Mouse (Mus musculus) lung, embryonic 14.5 days (tissue): Measurements from ENCODE around the gene Mymx. TPM values are rescaled to one million over a fixed set of nuclear protein-coding genes. Genes with fewer than 3 reads are reported as not detected.
A peak's percentile ranks its signal among the peaks of the same experiment; 100 is the strongest.

Source experiments
- ATAC-seq: fragments of 200-750 bp; cut with Nextera tagmentation; 2 replicates; pipeline ENCODE4 v1.8.0; 2017; ENCODE audit warnings: mild to moderate bottlenecking, moderate TSS enrichment, moderate library complexity; ENCODE audit not compliant: insufficient read depth
- DNase-seq: peaks from one replicate; pipeline ENCODE4 v3.0.0-alpha.2; 2015
- H3K27ac ChIP-seq: fragments of 300-500 bp; sonication (generic); 2 replicates; pipeline ENCODE4 v1.5.1; 2014; ENCODE audit warnings: low read depth, mild to moderate bottlenecking, moderate library complexity
- H3K27me3 ChIP-seq: fragments of 300-500 bp; sonication (generic); 2 replicates; pipeline ENCODE4 v1.6.1; 2014; ENCODE audit warnings: low read length, control low read depth; ENCODE audit not compliant: insufficient read depth
- H3K36me3 ChIP-seq: fragments of 300-500 bp; sonication (generic); 2 replicates; pipeline ENCODE4 v1.6.1; 2014; ENCODE audit warnings: control low read depth; ENCODE audit not compliant: insufficient read depth
- H3K4me1 ChIP-seq: fragments of 300-500 bp; sonication (generic); 2 replicates; pipeline ENCODE4 v1.6.1; 2014; ENCODE audit warnings: antibody characterized with exemption, control low read depth; ENCODE audit not compliant: insufficient read depth
- H3K4me2 ChIP-seq: fragments of 300-500 bp; sonication (generic); 2 replicates; pipeline ENCODE4 v1.6.1; 2014; ENCODE audit warnings: mild to moderate bottlenecking
- H3K4me3 ChIP-seq: fragments of 300-500 bp; sonication (generic); 2 replicates; pipeline ENCODE4 v1.5.1; 2014; ENCODE audit warnings: low read depth, low read length
- H3K9ac ChIP-seq: fragments of 300-500 bp; sonication (generic); 2 replicates; pipeline ENCODE4 v1.6.1; 2014
- H3K9me3 ChIP-seq: fragments of 300-500 bp; sonication (generic); 2 replicates; pipeline ENCODE4 v1.6.1; 2016; ENCODE audit warnings: low read depth, low read length, control low read depth
- CTCF ChIP-seq: IDR thresholded peaks from 2 replicates; pipeline ENCODE4 v1.5.1; 2016; ENCODE audit warnings: antibody characterized with exemption, low read depth
- WGBS: fragments of 180-500 bp; shearing (Covaris S2); extraction: QIAGEN DNeasy Blood & Tissue Kit; methylation state at CpG from one replicate; pipeline ENCODE4 v1.1.7; 2014; 5-methylcytosine and 5-hydroxymethylcytosine counted together
- polyA plus RNA-seq: library from polyadenylated mRNA; unstranded; fragments of >200 nt; fragmentation: Nextera tagmentation; extraction: Ambion mirVana; gene quantifications from 2 replicates; pipeline ENCODE4 v1.2.1, GENCODE M21; 2014

Mymx gene
- polyA plus RNA-seq, 1 experiment from 2014 or later, result not detected

DNA sequence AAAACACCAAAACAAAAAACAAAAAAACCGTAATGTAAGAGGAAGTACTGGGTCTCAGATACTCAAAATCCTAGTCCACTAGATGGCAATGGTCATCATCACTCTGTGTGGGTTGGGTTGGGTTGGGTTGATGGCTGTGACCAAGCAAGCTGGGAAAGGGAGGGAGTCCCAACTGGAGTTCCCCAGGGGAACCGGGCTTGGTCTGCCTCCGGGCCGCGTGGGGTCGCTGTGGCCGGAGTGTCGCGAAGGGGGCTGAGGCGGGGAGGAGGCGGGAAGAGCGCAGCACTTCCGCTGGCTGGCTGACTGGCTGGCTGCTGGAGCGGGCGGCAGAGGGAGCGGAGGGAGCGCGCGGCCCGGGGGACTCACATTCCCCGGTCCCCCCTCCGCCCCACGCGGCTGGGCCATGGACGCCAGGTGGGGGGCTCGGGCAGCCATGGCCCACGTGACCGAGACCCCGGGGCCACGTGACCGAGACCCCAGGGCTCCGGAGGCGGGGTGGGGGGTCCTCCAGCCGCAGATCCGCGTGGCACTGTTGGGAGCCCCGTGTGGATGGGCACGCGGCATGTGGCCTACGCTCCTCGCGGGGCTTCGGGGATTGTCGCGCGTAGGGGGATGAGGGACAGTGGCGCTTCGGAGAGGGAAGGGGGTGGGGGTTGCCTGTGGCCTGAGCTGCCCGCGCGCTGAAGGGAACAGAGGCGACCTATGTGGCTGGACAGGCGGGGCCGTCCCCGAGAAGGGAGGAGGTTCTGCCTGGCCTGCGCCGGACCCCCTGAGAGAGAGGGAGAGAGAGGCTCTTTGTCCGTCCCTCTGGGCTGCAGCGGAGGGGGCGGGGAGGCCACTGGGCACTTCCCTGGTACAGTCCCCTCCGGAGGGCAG is 38.0 kb downstream of the Mymx start, which contains the start of gene Slc35b2:
Slc35b2 (plus strand) TSS at position 220 of the 876 bp plus-strand sequence.
- DNase-seq (peak; percentile 95), ATAC-seq (peak; percentile 83)
- Histone ChIP-seq H3K4me2 (peak within 1 kb of the TSS; percentile 98), H3K4me3 (peak within 1 kb of the TSS; percentile 74), H3K27me3 (no peaks in the 10 kb centered on the region), H3K4me1 (peaks cover 7% of the 10 kb centered on the region), H3K36me3 (peaks cover 41% of the 10 kb centered on the region), H3K27ac (peak within 1 kb of the TSS; percentile 72), H3K9ac (peak within 1 kb of the TSS; percentile 91), H3K9me3 (no peaks in the 10 kb centered on the region)
- TF ChIP-seq CTCF, result peak; percentile 92
- under 1% methylated on average over 51 of the region's 61 CpGs for WGBS

DNA sequence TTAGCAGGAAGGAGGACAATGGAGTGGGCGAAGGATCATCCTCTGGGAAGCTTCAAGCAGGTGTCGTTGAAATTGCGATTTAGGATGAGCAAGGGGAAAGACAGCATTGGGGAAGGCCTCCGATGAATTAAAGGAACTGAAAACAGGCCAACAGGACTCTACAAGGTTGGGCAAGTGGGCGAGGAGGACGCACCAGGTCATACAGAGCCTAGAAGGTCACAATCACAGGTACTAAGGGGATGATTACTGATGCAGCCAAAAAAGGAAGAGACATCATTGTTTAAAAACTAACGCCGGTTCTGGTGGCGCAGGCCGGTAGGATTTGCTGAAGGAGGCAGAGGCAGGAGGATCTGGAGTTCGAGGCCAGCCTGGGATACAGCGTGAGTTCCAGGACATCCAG is 38.7 kb downstream of the Mymx start:
- no peak overlapping the region for H3K4me3 ChIP-seq
- no peaks in the 10 kb centered on the region for H3K9me3 ChIP-seq
- peak overlapping the region; percentile 98 for H3K4me2 ChIP-seq
- no peaks in the 10 kb centered on the region for H3K27me3 ChIP-seq
- ATAC-seq (no peak), DNase-seq (no peak)
- TF ChIP-seq CTCF, result no peak
- H3K36me3 ChIP-seq, result peaks cover 34% of the 10 kb centered on the region
- peaks cover 7% of the 10 kb centered on the region for H3K4me1 ChIP-seq
- H3K9ac ChIP-seq, result no peak overlapping the region
- H3K27ac ChIP-seq, result no peak overlapping the region
- WGBS, result 75% methylated on average over 12 of the region's 12 CpGs

GRCm38 (mm10) chr17:45559732-45560525 is 42.0 kb downstream of the Mymx start:
- no peak for TF ChIP-seq CTCF
- peaks cover 11% of the 10 kb centered on the region for H3K27me3 ChIP-seq
- no peak overlapping the region for H3K4me3 ChIP-seq
- H3K9me3 ChIP-seq, result no peaks in the 10 kb centered on the region
- H3K4me2 ChIP-seq, result no peak overlapping the region
- H3K4me1 ChIP-seq, result peaks cover 5% of the 10 kb centered on the region
- no peak overlapping the region for H3K27ac ChIP-seq
- peaks cover 1% of the 10 kb centered on the region; the same call in 1 of the 2 replicates for H3K36me3 ChIP-seq
- H3K9ac ChIP-seq, result no peak overlapping the region
- ATAC-seq, result no peak
- WGBS, result 83% methylated on average over 15 of the region's 15 CpGs
- no peak for DNase-seq

DNA sequence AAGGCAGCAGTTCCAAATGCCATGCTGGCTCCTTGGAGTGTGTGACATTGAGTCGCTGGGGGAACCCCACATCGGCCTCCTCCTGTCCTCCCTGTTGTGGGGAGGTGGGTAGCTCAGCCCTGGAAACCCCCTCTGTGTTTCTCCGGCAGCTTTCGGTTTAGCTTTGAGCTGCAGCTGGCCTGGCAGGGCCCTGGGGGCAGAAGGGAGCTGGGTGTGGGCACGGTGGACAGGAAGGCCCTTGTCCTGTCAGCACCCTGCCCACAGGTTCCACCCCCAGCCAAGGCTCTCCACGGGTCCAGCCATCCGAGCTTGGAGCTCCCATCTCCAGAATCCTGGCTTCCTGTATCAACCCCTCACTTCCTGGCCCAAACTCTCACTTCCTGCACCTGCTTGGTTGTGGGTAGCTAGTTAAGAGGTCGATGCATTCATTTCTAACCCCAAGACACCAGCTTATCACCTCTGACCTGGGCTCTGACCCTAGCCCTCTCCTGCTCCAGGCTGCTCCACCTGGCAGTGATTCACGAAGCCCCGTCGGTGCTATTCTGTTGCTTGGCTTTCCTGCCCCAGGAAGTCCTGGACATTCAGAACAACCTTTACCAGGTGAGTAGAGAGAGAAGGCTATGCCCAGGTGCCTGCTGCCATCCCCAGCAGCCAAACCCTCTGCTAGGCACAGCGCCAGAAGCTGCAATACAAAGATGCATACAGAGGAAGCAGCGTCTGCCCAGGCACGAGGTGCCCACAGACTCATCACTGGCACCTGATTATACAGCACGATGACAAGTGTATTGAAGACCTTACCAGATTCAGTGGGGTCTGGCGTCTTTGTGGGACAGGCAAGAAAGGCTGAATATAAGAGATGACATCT is 43.7 kb downstream of the Mymx start:
- ATAC-seq (no peak), DNase-seq (no peak)
- Histone ChIP-seq H3K4me2 (no peak overlapping the region), H3K9me3 (no peaks in the 10 kb centered on the region), H3K36me3 (no peaks in the 10 kb centered on the region), H3K4me3 (no peak overlapping the region), H3K9ac (no peak overlapping the region), H3K27me3 (peaks cover 11% of the 10 kb centered on the region), H3K27ac (no peak overlapping the region), H3K4me1 (no peaks in the 10 kb centered on the region)
- 60% methylated on average over 16 of the region's 16 CpGs for WGBS
- no peak for TF ChIP-seq CTCF

DNA sequence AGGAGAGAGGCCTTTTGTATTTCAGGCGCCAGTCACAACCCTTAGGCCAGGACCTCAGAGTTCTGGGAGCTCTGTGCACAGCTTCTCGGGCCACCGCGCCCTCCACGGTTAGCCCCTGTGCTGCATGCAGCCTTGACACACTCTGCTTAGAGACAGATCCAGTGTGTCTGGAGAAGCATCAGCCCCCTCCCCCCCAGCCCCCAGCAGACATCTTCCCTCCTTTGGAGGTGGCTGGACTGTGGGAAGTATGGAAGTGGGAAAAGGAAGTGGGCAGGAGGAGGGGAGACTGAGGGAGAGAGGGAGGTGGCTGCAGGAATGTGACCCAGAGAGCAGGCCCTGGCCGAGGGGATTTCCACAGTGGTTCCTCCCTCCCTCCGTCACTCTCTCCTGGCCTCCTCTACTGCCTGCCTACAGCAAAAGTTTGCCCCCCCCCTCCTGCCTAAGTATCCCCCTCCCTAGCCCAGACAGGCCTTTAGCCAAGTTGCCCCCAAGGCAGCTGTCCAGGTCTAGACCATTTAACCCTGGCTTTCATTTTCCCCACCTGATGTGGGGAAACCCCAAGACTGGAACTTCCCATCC is 44.6 kb downstream of the Mymx start:
- Histone ChIP-seq H3K4me3 (no peak overlapping the region), H3K27ac (no peak overlapping the region), H3K4me2 (peak overlapping the region; percentile 98; the same call in 1 of the 2 replicates), H3K9me3 (no peaks in the 10 kb centered on the region), H3K9ac (no peak overlapping the region), H3K36me3 (no peaks in the 10 kb centered on the region), H3K4me1 (no peaks in the 10 kb centered on the region), H3K27me3 (peaks cover 11% of the 10 kb centered on the region)
- TF ChIP-seq CTCF, result no peak
- DNase-seq, result no peak
- WGBS, result 55% methylated on average over 7 of the region's 7 CpGs
- ATAC-seq, result no peak

- Histone ChIP-seq H3K27me3 (peaks cover 11% of the 10 kb centered on the region), H3K4me3 (peak overlapping the region; percentile 61), H3K9me3 (no peaks in the 10 kb centered on the region), H3K27ac (no peak overlapping the region), H3K36me3 (no peaks in the 10 kb centered on the region), H3K4me1 (no peaks in the 10 kb centered on the region), H3K4me2 (peak overlapping the region; percentile 98), H3K9ac (0 out of 2 replicates have a peak overlapping the region, but pooled peaks have one; percentile 60)
- no peak for TF ChIP-seq CTCF
- DNase-seq (no peak), ATAC-seq (no peak)
- WGBS, result 58% methylated on average over 3 of the region's 3 CpGs
These were observed 45.2 kb downstream of the Mymx start for GRCm38 (mm10) chr17:45556514-45557245.
